Mouse (Mus musculus): Measurements from ENCODE around the gene Ccdc184.

GRCm38 (mm10) chr15:98148356-98148755 lies 18.6 kb upstream of the Ccdc184 start:
- TF ChIP-seq CTCF (IDR thresholded peaks at IDR 0.05; ENCODE audit: control insufficient read depth, insufficient read depth, low read length) (no peak), POLR2A (IDR thresholded peaks at IDR 0.05; ENCODE audit: borderline replicate concordance, control insufficient read depth, low read depth, low read length) (no peak)
